Mouse (Mus musculus) subcutaneous adipose tissue, adult 2 months (tissue): Measurements from ENCODE around the gene Vmn1r11. TPM values are rescaled to one million over a fixed set of nuclear protein-coding genes. Genes with fewer than 3 reads are reported as not detected.

Experiments
- polyA plus RNA-seq: library from polyadenylated mRNA; depleted of rRNA; stranded (reverse); fragments of >200 nt; gene quantifications from 2 replicates; pipeline ENCODE4 v1.2.3, GENCODE M21; 2012; ENCODE audit warnings: low replicate concordance; rRNA removed

Vmn1r11 gene
- not detected in 2 replicates for polyA plus RNA-seq

GRCm38 (mm10) chr6:57133155-57133554 lies at the start of gene Vmn1r11:
Gene Vmn1r11, plus strand, starts transcription at chr6:57133455.

GRCm38 (mm10) chr6:57109154-57109553 lies 24.1 kb upstream of the Vmn1r11 start, which contains the start of gene Vmn1r10:
Gene Vmn1r10, plus strand, starts transcription at chr6:57109454.

GRCm38 (mm10) chr6:57156619-57157018 lies 23.4 kb downstream of the Vmn1r11 start, which contains the start of gene Vmn1r12:
Gene Vmn1r12, plus strand, starts transcription at chr6:57156919.

Other genes starting within 250 kb of the Vmn1r11 start
- 5.2 and 8.8 TPM in 2 replicates for gene Nt5c3, start 209.5 kb upstream of the Vmn1r11 start, polyA plus RNA-seq
- 0.13 TPM in 1 of 2 replicates, not detected in the other for gene Vmn1r4, start 209.4 kb upstream of the Vmn1r11 start, polyA plus RNA-seq
- not detected in 2 replicates for gene Vmn1r5, start 163.2 kb upstream of the Vmn1r11 start, polyA plus RNA-seq
- gene Vmn1r6, start 136.2 kb upstream of the Vmn1r11 start, polyA plus RNA-seq = not detected in 2 replicates
- gene Vmn1r7, start 108.1 kb upstream of the Vmn1r11 start, polyA plus RNA-seq = not detected in 2 replicates
- not detected in 2 replicates for gene Vmn1r8, start 101.2 kb upstream of the Vmn1r11 start, polyA plus RNA-seq
- gene Vmn1r9, start 66.7 kb upstream of the Vmn1r11 start, polyA plus RNA-seq = not detected in 2 replicates
- gene Vmn1r10, start 24.0 kb upstream of the Vmn1r11 start, polyA plus RNA-seq = not detected in 2 replicates
- not detected in 2 replicates for gene Vmn1r12, start 23.5 kb downstream of the Vmn1r11 start, polyA plus RNA-seq
- not detected in 2 replicates for gene Vmn1r13, start 69.8 kb downstream of the Vmn1r11 start, polyA plus RNA-seq
- gene Vmn1r14, start 98.2 kb downstream of the Vmn1r11 start, polyA plus RNA-seq = not detected in 2 replicates
- not detected in 2 replicates for gene Vmn1r15, start 124.5 kb downstream of the Vmn1r11 start, polyA plus RNA-seq
- gene Vmn1r16, start 196.0 kb downstream of the Vmn1r11 start, polyA plus RNA-seq = not detected in 2 replicates
- gene Vmn1r17, start 230.3 kb downstream of the Vmn1r11 start, polyA plus RNA-seq = not detected in 2 replicates